Mouse (Mus musculus): ENCODE data around the gene Rgl1. TPM values are rescaled to one million over a fixed set of nuclear protein-coding genes. Genes with fewer than 3 reads are reported as not detected.

Gene Rgl1
- 9.8 and 10.4 TPM in 2 replicates for polyA plus RNA-seq (2015; fragmentation: Nextera tagmentation; extraction: Ambion mirVana)

DNA sequence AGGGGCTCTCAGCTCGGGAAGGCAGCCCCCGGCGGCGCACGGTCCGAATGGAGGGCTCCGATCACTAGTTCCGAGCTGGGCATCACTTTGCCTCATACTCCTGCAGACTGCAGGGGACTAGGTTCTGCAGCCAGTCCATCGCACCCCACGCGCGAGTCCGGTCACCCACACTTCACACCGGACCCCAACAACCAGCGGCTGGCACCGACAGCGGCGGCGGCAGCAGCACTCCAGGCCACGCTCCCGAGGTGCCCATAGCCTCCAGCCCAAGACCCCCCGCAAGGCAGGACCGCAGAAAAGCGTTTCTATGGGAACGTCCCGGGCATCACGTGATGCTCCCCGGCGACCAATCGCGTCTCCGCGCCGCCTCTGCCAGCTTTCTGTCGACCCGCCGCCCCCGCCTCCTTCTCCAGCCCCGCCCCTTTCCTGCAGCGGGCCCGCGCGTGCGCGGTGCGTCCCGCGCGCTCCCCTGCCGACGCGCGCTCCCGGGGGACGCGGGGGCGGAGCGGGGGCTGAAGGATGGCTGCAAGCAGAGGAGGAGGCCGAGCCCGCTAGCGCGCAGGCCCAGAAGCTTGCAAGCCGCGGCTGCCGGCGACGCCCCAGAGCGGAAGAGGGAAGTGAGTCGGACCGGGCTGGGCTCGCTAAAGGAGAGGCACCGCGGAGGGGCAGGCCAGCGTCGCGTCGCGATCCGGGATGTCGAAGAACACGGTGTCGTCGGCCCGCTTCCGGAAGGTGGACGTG lies at the start of gene Rgl1, which contains the start of gene Arpc5:
TSS of gene Rgl1 (minus strand) at position 320 of the 741 bp plus-strand sequence.
TSS of gene Arpc5 (plus strand) at position 511 of the 741 bp plus-strand sequence.
- peak; percentile 98 for DNase-seq (ENCODE audit: low spot score)

DNA sequence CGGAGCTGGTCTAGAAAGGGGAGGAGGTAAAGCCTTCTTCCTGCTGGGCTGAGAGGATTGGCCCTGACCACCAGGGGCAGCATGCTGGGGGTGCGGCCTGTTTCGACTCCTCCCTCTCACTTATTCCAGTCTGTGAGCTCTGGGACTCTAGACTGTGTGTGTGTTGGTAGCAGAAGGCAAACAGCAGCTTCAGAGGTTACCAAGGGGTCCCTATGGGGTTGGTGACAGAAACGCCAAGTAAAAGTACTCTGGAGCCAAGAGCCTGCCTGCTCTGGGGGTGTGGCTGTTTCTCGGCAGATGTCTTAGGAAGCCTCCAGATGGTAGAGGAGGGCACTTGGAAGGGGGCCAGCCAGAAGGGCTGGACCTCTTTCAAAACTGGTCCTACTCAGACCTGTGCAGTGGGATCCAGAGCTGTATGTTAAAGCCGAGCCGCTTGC lies 49.1 kb upstream of the Rgl1 start:
- DNase-seq (ENCODE audit: low spot score): no peak

DNA sequence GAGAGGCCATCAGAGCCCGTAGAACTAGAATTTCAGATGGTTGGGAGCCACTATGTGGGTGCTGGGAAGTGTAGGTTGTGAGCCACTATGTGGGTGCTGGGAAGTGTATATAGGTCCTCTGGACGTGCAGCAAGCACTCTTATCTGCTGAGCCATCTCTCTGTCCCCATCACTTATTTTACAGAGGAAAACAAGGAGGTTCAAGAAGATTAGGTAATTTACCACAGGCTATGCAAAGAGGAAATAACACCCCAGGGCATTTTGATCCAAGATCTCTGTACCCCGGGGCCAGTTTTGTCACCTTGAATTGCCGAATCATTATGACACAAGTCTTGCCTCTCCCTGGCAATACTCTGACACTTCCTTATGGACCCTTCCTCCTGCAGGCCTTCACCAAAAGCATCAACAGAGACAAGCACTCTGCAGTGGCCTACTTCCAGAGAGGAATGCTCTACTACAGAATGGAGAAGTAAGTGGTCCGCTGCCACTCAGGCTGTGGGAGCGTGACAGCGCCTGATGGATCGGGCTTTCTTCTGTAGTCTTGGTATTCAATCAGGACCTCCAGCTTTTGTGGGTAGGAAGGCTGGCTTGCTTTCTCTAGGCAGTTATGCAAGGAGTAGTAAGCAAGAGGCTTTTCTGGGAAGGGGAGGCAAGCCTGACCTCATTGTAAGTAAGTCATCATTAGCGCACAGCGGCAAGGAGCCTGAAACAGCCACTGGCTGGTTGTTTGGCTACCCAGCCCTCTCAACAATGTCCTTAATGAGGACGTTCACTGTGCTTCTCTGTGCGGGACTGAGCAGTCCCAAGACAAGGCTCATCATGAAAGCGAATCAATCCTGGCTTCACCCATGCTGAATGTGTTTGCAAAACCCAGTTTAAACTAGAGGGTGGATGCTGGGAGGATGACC lies 44.6 kb upstream of the Rgl1 start:
- no peak for DNase-seq (ENCODE audit: low spot score)

DNA sequence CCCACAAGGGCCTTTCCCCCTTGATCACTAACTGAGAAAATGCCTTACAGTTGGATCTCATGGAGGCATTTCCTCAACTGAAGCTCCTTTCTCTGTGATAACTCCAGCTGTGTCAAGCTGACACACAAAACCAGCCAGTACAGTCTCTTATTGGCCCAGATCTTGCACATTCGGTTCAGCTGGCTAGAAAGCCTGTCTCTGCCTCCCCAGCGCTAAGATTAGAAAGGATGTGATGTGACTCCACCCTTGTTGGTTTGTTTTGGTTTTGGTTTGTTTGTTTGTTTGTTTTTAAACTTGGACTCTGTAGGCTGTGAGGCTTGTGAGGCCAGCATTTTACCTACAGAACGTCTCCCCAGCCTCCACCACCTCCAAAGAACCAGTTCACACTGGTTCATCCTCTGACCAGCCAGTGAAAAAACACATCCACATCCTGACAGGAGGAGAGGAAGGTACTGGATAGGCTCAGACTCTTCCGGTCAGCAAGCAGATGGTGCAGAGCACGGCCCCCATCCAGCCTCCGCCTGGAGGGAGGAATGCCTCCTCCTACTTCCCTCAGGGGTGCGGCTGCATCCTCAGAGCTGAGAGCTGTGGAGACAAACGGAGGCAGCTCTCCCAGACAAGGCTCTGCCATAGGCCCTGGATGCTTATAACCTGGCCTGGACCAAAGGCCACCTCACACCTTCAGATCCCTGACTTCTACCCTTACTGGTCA lies 43.5 kb upstream of the Rgl1 start:
- DNase-seq (ENCODE audit: low spot score): no peak

DNA sequence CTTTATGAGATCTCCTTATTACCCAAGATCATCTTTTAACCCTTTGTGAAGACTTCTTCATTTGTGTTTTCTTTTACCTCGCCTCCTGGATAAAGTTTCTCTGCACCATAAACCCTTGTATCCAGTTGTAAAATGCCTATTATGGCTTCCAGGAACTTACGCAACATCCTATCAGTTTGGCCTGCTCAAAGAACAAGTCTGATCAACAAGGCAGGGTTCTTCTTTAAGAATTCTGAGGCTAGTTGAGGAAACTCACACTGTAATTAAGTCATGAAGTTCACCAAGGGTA lies 42.2 kb upstream of the Rgl1 start:
- no peak for DNase-seq (ENCODE audit: low spot score)

DNA sequence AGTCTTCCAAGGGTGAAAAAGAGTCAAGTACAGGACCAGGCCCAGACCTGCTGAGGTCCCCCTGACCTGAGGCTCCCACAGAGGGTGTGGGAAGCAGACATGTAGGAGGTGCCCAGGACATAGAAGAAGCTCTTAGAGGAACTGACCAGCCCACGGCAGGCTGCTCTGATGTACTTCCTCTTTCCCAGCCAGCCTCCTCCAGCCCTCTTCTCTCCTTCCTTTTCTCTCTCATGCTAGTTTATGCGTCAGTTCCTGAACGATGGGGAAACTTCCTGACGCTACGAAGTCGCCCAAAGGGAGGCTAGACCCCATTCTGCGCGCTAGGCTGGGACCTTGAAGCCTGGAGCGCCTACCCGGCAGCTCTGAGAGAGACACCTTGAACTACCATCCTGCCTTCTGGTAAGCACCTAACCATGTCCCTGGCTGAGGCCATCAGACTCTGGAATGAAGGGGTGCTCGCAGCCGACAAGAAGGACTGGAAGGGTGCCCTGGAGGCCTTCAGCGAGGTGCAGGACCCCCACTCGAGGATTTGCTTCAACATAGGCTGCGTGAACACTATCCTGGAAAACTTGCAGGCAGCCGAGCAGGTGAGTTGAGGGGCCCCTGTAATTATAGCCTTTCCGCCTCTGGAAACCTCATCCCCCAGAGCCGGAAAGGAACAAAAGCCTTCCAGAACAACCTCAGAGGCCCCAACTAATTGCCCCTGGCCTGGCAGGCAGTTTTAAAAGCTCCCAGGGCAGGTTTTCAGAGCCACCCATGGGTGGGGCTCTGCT lies 41.7 kb upstream of the Rgl1 start:
- DNase-seq (ENCODE audit: low spot score): no peak

DNA sequence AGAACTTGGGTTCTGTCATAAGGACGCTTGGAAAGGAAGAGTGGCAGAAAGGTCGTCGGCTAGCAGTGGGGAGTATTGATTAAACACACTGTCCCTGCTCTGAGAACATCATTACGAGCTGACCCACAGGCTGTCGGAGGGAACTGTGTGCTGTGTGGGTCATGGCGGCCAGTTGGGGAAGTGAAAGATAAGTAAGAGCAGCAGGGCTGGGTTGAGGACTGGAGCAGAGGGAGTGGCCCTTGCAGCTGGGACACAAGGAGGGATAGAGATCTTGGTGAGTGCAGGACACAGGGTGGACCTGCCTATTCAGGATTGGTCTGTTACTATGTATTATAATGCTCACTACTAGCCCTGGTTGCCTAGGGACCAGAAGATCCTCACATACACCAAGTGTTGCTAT lies 38.8 kb upstream of the Rgl1 start:
- DNase-seq (ENCODE audit: low spot score): no peak

DNA sequence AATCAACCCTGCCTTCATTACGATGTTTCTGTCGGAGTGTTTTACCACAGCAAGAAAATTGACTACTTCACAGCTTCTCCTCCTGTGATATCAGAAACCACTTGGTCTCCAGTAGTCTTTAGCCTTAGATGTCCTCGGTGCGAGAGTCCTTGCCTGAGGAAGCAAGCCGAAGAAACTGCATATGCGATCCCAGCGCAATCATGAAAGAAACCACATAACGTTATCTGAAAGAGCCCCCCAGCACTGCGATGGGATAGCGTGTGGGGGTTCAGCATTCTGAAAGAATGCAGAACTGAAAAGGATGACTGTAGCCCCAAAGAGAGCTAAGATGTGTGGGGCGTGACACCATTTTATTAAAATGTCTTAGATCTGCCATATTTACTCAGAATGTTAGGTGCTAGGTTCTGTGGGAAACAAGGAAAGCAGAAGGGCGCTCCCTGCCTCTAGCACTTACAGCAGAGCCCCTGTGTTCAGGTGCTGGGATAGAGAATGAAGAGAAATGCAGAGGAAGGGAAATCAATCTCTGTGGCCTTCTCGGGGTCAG lies 34.6 kb upstream of the Rgl1 start:
- no peak for DNase-seq (ENCODE audit: low spot score)

DNA sequence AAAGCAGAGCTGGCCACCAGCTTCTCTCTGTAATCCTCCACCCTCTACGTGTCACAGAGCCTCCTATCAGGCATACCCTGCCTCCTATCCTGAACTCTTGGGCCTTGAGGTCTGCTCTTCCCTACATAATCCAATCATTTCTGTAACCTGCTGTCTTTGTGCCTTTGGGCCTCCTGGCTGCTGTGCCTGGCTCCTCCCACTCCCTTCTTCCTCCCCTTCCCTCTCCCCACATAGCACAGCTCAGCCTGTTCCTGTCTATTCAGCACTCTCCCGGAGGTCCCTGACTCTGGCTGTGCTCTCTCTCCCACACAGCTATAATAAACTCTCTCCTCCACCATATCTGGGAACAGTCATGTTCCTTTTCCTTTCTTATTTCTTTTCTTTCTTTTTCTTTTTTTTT lies 33.7 kb upstream of the Rgl1 start, which contains the start of gene Ncf2:
TSS of gene Ncf2 (plus strand) at position 298 of the 400 bp plus-strand sequence.
- DNase-seq (ENCODE audit: low spot score): no peak

DNA sequence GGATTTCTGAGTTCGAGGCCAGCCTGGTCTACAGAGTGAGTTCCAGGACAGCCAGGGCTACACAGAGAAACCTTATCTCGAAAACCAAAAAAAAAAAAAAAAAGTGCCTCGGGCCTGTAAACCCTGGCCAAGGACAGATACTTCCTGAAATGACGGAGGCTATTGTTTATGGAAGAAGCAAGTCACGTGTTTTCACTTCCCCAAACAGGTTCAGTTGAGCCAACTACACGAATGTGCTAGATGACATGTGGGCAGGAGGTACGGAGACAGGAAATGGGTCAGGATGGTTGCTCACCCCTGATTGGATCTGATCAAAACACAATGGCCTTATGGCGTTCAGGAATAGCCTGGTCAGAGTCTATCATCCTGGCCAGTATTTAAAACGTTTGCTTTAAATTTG lies 32.0 kb upstream of the Rgl1 start:
- no peak for DNase-seq (ENCODE audit: low spot score)

DNA sequence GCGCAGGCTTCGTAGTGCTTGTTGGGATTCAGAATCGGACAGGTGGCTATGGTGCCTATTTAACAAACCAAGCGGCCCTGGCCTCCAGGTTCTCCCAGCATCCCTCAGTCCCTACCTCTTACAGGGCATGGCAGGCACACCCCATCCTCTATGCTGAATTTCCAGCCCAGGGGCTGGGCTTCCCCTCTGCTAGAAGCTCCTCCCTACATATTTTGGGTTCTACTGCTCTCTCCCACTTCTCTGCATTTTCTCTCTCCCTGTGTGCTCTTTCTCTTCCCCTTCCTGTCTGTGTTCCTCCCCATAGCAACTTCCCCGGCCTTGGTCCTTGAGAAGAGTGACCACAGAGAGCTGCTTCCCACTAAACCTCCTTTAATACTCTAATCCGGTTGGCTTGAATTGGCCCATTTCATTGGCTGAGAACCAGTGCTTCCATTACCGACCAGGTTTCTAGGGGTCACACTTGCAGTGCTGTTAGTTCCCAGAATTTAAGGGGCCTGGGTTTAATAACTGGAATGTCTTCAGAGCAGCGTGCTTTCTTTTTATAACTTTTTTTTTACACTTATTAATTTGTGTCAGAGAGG lies 30.6 kb upstream of the Rgl1 start:
- DNase-seq (ENCODE audit: low spot score): no peak

DNA sequence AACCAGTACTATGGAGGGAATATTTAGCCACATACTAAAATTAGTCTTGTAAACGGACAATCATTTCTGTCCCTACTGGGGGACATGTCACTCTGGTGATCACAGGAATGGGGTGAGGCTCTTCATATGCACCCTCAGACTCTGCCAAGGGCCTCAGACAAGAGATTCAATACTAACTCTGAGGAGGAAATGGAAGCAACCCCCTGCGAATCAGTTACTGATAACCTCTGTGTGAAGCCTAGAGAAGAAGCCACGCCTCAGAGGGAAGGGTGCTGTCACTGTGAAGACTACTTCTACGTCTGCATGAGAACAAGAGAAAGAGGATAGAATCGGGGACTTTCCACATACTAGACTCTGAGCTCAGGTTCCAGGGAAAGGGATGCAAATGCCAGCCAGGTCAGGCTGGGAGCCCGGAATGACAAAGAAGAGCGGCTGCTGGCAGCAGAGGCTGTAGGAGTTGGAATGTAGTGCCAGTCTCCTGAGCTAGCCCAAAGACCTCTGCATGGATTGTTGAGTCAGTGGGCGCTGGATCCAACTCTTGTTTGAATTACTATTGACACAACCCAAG lies 29.6 kb upstream of the Rgl1 start:
- DNase-seq (ENCODE audit: low spot score): no peak

DNA sequence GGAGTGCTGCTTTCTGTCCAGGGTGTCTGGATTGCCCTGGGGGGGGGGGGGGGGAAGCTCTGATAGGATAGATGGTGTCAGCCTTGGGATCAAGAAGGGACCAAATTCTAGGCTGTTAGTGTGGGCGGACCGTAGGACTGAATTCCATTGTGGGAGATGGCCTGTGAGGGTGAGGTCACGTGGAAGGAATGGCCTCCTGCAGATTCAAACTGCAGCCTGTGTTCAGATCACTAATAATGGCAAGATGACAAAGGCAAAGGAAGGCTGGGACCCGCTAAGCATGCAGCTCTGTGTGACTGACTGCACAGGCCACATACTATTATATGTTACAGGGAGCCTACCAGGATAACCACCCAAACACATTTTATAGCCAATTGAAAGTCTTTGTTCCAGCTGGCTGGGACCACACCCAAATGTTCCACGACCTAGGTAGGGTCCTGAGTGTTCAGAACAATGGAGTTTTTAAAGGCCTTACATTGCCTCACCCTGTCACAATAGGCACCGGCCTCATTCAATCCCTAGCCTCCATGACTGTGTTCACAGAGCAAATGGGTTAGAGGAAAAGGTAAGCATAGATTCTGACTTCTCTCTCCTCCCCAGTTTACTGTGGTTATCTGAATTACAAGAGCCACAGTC lies 27.5 kb upstream of the Rgl1 start:
- no peak for DNase-seq (ENCODE audit: low spot score)

DNA sequence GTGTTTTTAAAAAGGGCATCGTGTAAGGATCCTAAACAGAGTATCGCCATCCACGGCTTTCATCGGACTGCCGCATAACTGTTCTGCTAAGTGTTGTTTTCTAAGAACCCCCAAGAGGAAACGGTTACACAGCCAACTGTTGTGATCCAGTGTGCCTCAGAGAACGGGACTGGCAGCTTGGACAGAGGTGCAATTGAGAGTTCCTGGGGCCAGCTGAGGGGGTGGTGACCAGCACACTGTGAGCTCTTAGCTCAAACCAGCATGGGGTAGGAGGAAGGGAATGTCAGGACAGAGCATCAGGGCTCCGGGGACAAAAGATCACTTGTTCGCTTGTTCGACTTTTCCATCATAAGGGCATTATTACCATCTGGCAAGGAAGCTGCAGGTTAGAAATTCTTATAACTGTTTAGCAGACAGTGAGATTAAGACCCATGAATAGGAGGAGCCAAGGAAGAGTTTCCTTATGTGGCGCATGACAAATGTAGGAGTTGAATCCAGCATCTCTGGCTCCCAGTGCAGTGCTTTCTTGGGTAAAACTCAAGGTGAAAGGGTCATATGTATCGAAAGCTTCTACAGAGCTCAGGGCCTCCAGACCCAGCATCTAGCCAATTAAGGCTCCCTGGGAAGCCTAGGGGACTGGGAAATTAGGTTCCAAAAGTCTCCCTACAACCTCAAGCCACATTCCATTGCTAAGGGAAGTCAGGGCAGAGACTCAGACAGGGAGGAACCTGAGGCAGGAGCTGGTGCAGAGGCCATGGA lies 26.8 kb upstream of the Rgl1 start:
- no peak for DNase-seq (ENCODE audit: low spot score)

DNA sequence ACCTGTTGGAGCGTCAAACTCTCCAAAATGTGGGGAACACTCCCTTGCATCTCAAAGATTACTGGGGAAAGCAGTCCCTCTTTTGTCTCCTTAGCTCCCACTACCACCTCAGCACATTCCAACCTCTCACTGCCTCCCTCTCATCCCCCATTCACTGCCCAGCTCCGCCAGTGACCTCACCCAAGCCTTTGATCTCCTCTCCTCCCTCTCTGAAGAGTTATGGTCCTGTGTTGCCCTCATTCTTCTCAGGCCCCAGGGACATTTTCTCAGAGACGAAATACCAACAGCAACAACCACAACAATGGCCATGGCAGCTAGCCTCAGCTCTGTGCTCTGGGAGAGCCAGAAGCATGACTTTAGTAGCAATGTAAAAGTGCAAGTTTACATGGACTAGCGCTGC lies 25.1 kb upstream of the Rgl1 start:
- no peak for DNase-seq (ENCODE audit: low spot score)

DNA sequence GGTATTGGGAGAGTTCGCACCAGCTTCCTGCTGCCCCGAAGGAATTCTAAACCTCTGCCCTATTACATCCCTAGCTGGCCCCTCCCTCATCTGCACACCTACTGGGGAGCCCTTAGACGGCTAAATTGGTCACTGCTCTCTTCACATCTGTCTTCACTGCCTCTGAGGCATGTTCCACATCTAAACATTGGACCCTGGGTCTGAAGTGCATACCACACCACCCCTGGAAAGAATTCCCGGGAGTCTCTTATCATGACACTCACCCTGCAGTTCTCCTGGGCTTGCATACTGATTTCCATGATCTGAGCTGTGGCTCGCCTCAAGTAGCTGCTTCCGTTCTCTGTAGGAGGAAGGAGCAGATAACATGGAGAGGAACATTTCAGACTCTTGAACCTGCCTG lies 24.7 kb upstream of the Rgl1 start:
- DNase-seq (ENCODE audit: low spot score): no peak

DNA sequence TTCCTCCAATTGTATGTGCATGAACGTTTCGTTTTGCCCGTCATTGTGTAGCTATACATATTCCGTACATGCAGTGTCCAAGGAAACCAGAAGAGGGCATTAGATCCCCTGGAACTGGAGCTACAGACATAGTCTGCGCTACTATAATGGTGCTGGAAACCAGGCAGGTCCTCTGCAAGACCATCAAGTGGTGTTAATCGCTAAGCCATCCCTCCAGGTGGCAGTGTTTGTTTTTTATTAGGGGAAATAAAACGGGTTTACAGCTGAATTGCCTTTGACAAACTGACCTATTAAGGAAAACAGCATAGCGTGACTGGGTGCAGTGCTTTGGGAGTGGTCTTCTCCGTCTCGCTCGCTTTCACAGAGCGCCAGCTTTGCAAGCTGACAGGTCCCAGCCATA lies 24.1 kb upstream of the Rgl1 start:
- peak; percentile 51 for DNase-seq (ENCODE audit: low spot score)

DNA sequence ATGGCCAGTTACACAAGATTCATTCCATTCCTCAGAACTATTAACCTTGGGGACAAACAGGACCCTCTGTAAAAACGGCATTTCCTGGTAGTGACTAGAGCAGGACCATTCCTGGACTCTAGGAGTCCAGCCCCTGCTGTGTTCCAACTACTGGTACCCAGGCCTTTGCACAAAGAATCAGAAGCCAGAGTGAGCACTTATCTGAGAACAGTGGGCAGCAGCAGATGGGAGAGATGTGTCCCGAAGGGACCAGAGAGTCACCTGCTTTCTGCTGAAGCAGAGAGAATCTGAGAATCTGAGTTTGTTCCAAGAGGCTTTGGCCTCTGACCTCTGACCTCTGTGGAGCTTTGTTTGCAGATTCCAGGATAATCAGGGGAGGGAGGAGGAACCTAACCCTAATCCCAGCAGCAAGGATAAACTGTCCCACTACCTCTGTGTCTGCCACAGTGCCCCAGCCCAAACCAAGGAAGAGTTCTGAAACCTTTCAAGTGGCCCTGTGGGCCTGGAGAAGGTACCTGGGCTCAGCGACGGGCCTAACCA lies 22.0 kb upstream of the Rgl1 start:
- DNase-seq (ENCODE audit: low spot score): no peak

DNA sequence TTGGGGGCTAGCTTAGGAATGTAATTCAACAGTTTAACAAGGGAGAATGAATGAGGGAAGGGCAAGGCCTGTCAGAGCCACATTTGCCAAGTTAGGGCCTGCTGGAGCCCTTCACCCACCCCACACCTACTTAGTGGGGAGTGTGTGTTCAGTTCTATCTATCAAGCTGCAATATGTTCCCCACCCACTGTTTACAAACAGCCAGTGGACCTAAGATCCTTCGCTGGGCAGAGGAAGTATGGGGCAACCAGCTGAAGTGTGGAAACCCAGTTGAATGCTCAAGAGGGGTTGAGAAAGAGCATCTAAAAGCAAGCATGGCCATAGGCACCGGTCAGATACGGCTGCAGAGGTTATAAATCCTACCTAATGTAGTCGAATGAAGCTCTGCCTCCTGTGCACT lies 20.8 kb upstream of the Rgl1 start:
- no peak for DNase-seq (ENCODE audit: low spot score)

Measured in thymus, postnatal 0 days (tissue).